9 mouse cellular contexts compared by ENCODE assay signal in genomic region chr7:46845978-46846485, GRCm38 (mm10). TPM values are rescaled to one million over a fixed set of nuclear protein-coding genes. Genes with fewer than 3 reads are reported as not detected.
DNase-seq lines count a peak whose midpoint lies in the region; ATAC-seq lines count a peak whose summit lies in the region.
"Had no signal": no experiment of that assay in that cellular context is flagged by ENCODE, and none has a peak within 500 bp of the region (broad histone marks: within the 10 kb centered on the region; RNA-seq: fewer than 3 reads in every experiment).

No protein-coding gene starts in this region.

- peak overlapping the region; percentile 99 for H3K27ac ChIP-seq in forebrain, embryonic 10.5 days

- WGBS in forebrain, embryonic 10.5 days = under 1% methylated on average over 36 of the region's 36 CpGs

- peak overlapping the region; percentile 79 for H3K4me3 ChIP-seq in forebrain, embryonic 10.5 days

- ATAC-seq in activated CD4-positive, CD25-positive, alpha-beta regulatory T cell, adult 4 months = peak; percentile 41

- H3K36me3 ChIP-seq in forebrain, embryonic 10.5 days (replicated peaks) = peaks cover 43% of the 10 kb centered on the region

- peak; percentile 46 to 64 for DNase-seq in left cerebral cortex, adult 18-20 months (ENCODE audit: low spot score in 2 of 2)
- DNase-seq in left cerebral cortex, adult 11 months (ENCODE audit: low spot score) = no peak
- no peak for DNase-seq in forebrain, embryonic 10.5 days (ENCODE audit: extremely low spot score, low spot score)
- DNase-seq in induced T-regulatory cell, adult 2 months (ENCODE audit: low read depth) = peak; percentile 84
- peak; percentile 41 for DNase-seq in lung, postnatal 14 days
- peak; percentile 79 for DNase-seq in skeletal muscle tissue, adult 2 months (ENCODE audit: low read depth, low spot score)
- DNase-seq in natural killer cell, adult 2 months (ENCODE audit: low spot score in 2 of 2) = no peak

- H3K9me3 ChIP-seq in forebrain, embryonic 10.5 days = no peaks in the 10 kb centered on the region

- peaks cover 58% of the 10 kb centered on the region for H3K4me1 ChIP-seq in forebrain, embryonic 10.5 days

- H3K27me3 ChIP-seq in forebrain, embryonic 10.5 days (ENCODE audit: poor library complexity, severe bottlenecking) = peaks cover 22% of the 10 kb centered on the region

RNA-seq across cellular contexts. Expression of gene Ldha, which starts 4.8 kb away (rescaled TPM):
- total RNA-seq in left cerebral cortex, adult 18-20 months (2021) = 100 to 1,000 TPM; 342 to 355 TPM
- polyA plus RNA-seq in activated CD4-positive, CD25-positive, alpha-beta regulatory T cell, adult 4 months (2017; shearing (Covaris generic)) = 1,000 to 10,000 TPM; 1,036 to 1,248 TPM
- 3,398 and 3,630 TPM in 2 replicates for polyA plus RNA-seq in forebrain, embryonic 10.5 days (2016; fragmentation: Nextera tagmentation; extraction: Ambion mirVana)

RNA-seq across cellular contexts. Expression of gene Ldhc, which starts 15.0 kb away (rescaled TPM):
- not detected for total RNA-seq in left cerebral cortex, adult 18-20 months (2021)
- not detected for polyA plus RNA-seq in activated CD4-positive, CD25-positive, alpha-beta regulatory T cell, adult 4 months (2017; shearing (Covaris generic))
- 0.17 TPM in 1 of 2 replicates, not detected in the other for polyA plus RNA-seq in forebrain, embryonic 10.5 days (2016; fragmentation: Nextera tagmentation; extraction: Ambion mirVana)
- total RNA-seq: heart, postnatal 14 days had no signal

RNA-seq across cellular contexts. Expression of gene Gtf2h1, which starts 50.1 kb away (rescaled TPM):
- 10 to 100 TPM; 37.4 to 41.9 TPM for total RNA-seq in left cerebral cortex, adult 18-20 months (2021)
- 10 to 100 TPM; 22.9 to 23.4 TPM for polyA plus RNA-seq in activated CD4-positive, CD25-positive, alpha-beta regulatory T cell, adult 4 months (2017; shearing (Covaris generic))
- polyA plus RNA-seq in forebrain, embryonic 10.5 days (2016; fragmentation: Nextera tagmentation; extraction: Ambion mirVana) = 51.2 and 54.1 TPM in 2 replicates

RNA-seq across cellular contexts. Expression of gene Hps5, which starts 50.2 kb away (rescaled TPM):
- 10 to 100 TPM; 11.9 to 12.1 TPM for total RNA-seq in left cerebral cortex, adult 18-20 months (2021)
- polyA plus RNA-seq in activated CD4-positive, CD25-positive, alpha-beta regulatory T cell, adult 4 months (2017; shearing (Covaris generic)) = 10 to 100 TPM; 17.6 to 17.8 TPM
- polyA plus RNA-seq in forebrain, embryonic 10.5 days (2016; fragmentation: Nextera tagmentation; extraction: Ambion mirVana) = 16.2 and 18.7 TPM in 2 replicates

Comparison
In these comparisons a context has a peak if more than half of its experiments do, and no peak if none do; other contexts are left out.
1. DNase-seq: peak in left cerebral cortex, adult 18-20 months (2 of 2), induced T-regulatory cell, adult 2 months (single experiment), lung, postnatal 14 days (single experiment) and skeletal muscle tissue, adult 2 months (single experiment); none in left cerebral cortex, adult 11 months (single experiment), forebrain, embryonic 10.5 days (single experiment) and natural killer cell, adult 2 months (0 of 2).